Comparison of ENCODE assay signal across 14 mouse cellular contexts in genomic region chr7:125607384-125608182, GRCm38 (mm10). TPM values are rescaled to one million over a fixed set of nuclear protein-coding genes. Genes with fewer than 3 reads are reported as not detected.
DNase-seq lines count a peak whose midpoint lies in the region; ATAC-seq and TF ChIP-seq lines count a peak whose summit lies in the region.
"Had no signal": no experiment of that assay in that cellular context is flagged by ENCODE, and none has a peak within 500 bp of the region (broad histone marks: within the 10 kb centered on the region; RNA-seq: fewer than 3 reads in every experiment).

No protein-coding gene starts in this region.

- peaks cover 58% of the 10 kb centered on the region for H3K4me1 ChIP-seq in thymus, adult 2 months (replicated peaks; ENCODE audit: control insufficient read depth, insufficient read depth, low read length)
- peaks cover 14% of the 10 kb centered on the region for H3K4me1 ChIP-seq in liver, postnatal 0 days (ENCODE audit: insufficient read depth)
- no peaks in the 10 kb centered on the region for H3K4me1 ChIP-seq in intestine, postnatal 0 days (replicated peaks; ENCODE audit: control insufficient read depth, insufficient read depth, low read length)
- H3K4me1 ChIP-seq: embryonic facial prominence, embryonic 13.5 days; forebrain, embryonic 12.5 days had no signal

- TF ChIP-seq EP300 in liver, postnatal 0 days (IDR thresholded peaks at IDR 0.05; ENCODE audit: low read depth) = no peak

- H3K4me3 ChIP-seq in thymus, adult 2 months (ENCODE audit: control insufficient read depth, insufficient read depth, low read length) = peak overlapping the region; percentile 10
- no peak overlapping the region for H3K4me3 ChIP-seq in liver, postnatal 0 days (ENCODE audit: low read depth, low read length)
- H3K4me3 ChIP-seq in intestine, postnatal 0 days (ENCODE audit: low read depth, low read length) = no peak overlapping the region
- H3K4me3 ChIP-seq: embryonic facial prominence, embryonic 13.5 days; forebrain, embryonic 12.5 days; liver, embryonic 13.5 days had no signal

- H3K27me3 ChIP-seq in thymus, adult 2 months (ENCODE audit: control insufficient read depth, insufficient read depth, low read length) = no peaks in the 10 kb centered on the region
- H3K27me3 ChIP-seq in liver, postnatal 0 days (ENCODE audit: insufficient read depth, low read length) = peaks cover 4% of the 10 kb centered on the region; the same call in 1 of the 2 replicates
- no peaks in the 10 kb centered on the region for H3K27me3 ChIP-seq in intestine, postnatal 0 days (replicated peaks; ENCODE audit: control insufficient read depth, insufficient read depth, low read length)
- H3K27me3 ChIP-seq: embryonic facial prominence, embryonic 13.5 days; forebrain, embryonic 12.5 days; liver, embryonic 13.5 days had no signal

- no peak overlapping the region for H3K9ac ChIP-seq in liver, postnatal 0 days (replicated peaks)
- no peak overlapping the region for H3K9ac ChIP-seq in intestine, postnatal 0 days (ENCODE audit: low read depth, low read length)
- H3K9ac ChIP-seq: embryonic facial prominence, embryonic 13.5 days; forebrain, embryonic 12.5 days; liver, embryonic 13.5 days had no signal

- H3K36me3 ChIP-seq in thymus, adult 2 months (ENCODE audit: control insufficient read depth, insufficient read depth, low read length) = peaks cover 5% of the 10 kb centered on the region; the same call in 1 of the 2 replicates
- no peaks in the 10 kb centered on the region for H3K36me3 ChIP-seq in liver, postnatal 0 days (replicated peaks; ENCODE audit: insufficient read depth, low read length)
- no peaks in the 10 kb centered on the region for H3K36me3 ChIP-seq in intestine, postnatal 0 days (ENCODE audit: control insufficient read depth, insufficient read depth)
- H3K36me3 ChIP-seq: embryonic facial prominence, embryonic 13.5 days; forebrain, embryonic 12.5 days; liver, embryonic 13.5 days had no signal

- peak; percentile 74 to 79 for DNase-seq in B cell, adult 2 months
- peak; percentile 69 for DNase-seq in thymus, adult 2 months
- DNase-seq in liver, postnatal 0 days = no peak
- no peak for DNase-seq in layer of hippocampus, postnatal 10 days (ENCODE audit: low spot score in 2 of 2)
- DNase-seq: adrenal gland, postnatal 14 days; cerebellum, postnatal 36 days; kidney, adult 2 months; liver, embryonic 13.5 days; lung, postnatal 36 days had no signal

- no peak for TF ChIP-seq CTCF in thymus, adult 2 months (IDR thresholded peaks at IDR 0.05; ENCODE audit: borderline replicate concordance, control insufficient read depth, extremely low read depth, insufficient read depth, low read length, poor library complexity)
- TF ChIP-seq CTCF in liver, postnatal 0 days (IDR thresholded peaks at IDR 0.05; ENCODE audit: low read depth) = no peak
- no peak for TF ChIP-seq CTCF in intestine, postnatal 0 days (IDR thresholded peaks at IDR 0.05; ENCODE audit: low read depth)

- peak; percentile 72 for ATAC-seq in CD4-positive, CD25-positive, alpha-beta regulatory T cell, adult 4 months
- ATAC-seq in granulocyte monocyte progenitor cell, adult 5-6 weeks (replicated peaks; ENCODE audit: poor library complexity, severe bottlenecking) = peak; percentile 44; the same call in 1 of the 2 replicates
- no peak for ATAC-seq in liver, postnatal 0 days
- ATAC-seq in intestine, postnatal 0 days = no peak

- TF ChIP-seq POLR2A in thymus, adult 2 months (IDR thresholded peaks at IDR 0.05; ENCODE audit: control insufficient read depth, extremely low read depth, insufficient read depth, low read length, poor library complexity) = peak; percentile 36; the same call in 1 of the 2 replicates

- no peaks in the 10 kb centered on the region for H3K9me3 ChIP-seq in liver, postnatal 0 days (ENCODE audit: low read length)
- H3K9me3 ChIP-seq in intestine, postnatal 0 days (ENCODE audit: control insufficient read depth) = no peaks in the 10 kb centered on the region
- H3K9me3 ChIP-seq: forebrain, embryonic 12.5 days; liver, embryonic 13.5 days had no signal

- no peak overlapping the region for H3K4me2 ChIP-seq in liver, postnatal 0 days (ENCODE audit: low read depth, low read length)
- no peak overlapping the region for H3K4me2 ChIP-seq in intestine, postnatal 0 days (replicated peaks; ENCODE audit: low read depth)
- H3K4me2 ChIP-seq: embryonic facial prominence, embryonic 13.5 days; forebrain, embryonic 12.5 days; liver, embryonic 13.5 days had no signal

- WGBS in thymus, adult 2 months = 11% methylated on average over 6 of the region's 6 CpGs
- WGBS in liver, postnatal 0 days (ENCODE audit: insufficient replicate concordance) = 32% methylated on average over 6 of the region's 6 CpGs
- WGBS in intestine, postnatal 0 days = 61% methylated on average over 6 of the region's 6 CpGs

- H3K27ac ChIP-seq in thymus, adult 2 months (ENCODE audit: control insufficient read depth, insufficient read depth, low read length) = peak overlapping the region; percentile 96
- no peak overlapping the region for H3K27ac ChIP-seq in liver, postnatal 0 days (ENCODE audit: low read depth)
- H3K27ac ChIP-seq in intestine, postnatal 0 days (ENCODE audit: low read depth, low read length) = no peak overlapping the region
- H3K27ac ChIP-seq: embryonic facial prominence, embryonic 13.5 days; forebrain, embryonic 12.5 days; liver, embryonic 13.5 days had no signal

RNA-seq across cellular contexts. Expression of gene Il21r, which starts 4.4 kb away (rescaled TPM):
- 100 to 1,000 TPM in 1 of 2 experiments, 10 to 100 TPM in 1; 99.5 to 157 TPM for polyA plus RNA-seq in CD4-positive, CD25-positive, alpha-beta regulatory T cell, adult 4 months (2017; shearing (Covaris generic))
- 1.8 and 8.8 TPM in 2 replicates for total RNA-seq in granulocyte monocyte progenitor cell, adult 5-6 weeks (2014; fragmentation: Nextera tagmentation)
- 7.5 and 8.2 TPM in 2 replicates for total RNA-seq in granulocyte monocyte progenitor cell, adult 5-6 weeks (2017)
- 177 and 188 TPM in 2 replicates for polyA plus RNA-seq in thymus, adult 2 months (2012; rRNA removed)
- polyA plus RNA-seq in liver, postnatal 0 days (2015; fragmentation: Nextera tagmentation; extraction: Ambion mirVana) = 0.70 TPM in 2 replicates
- polyA plus RNA-seq in intestine, postnatal 0 days (2015; fragmentation: Nextera tagmentation; extraction: Ambion mirVana) = 0.08 and 0.09 TPM in 2 replicates
- 1 to 10 TPM in 1 of 2 experiments, under 1 TPM in 1; 0.60 to 1.1 TPM for total RNA-seq in layer of hippocampus, postnatal 10 days (2021)

RNA-seq across cellular contexts. Expression of gene Il4ra, which starts 55.7 kb away (rescaled TPM):
- polyA plus RNA-seq in CD4-positive, CD25-positive, alpha-beta regulatory T cell, adult 4 months (2017; shearing (Covaris generic)) = 100 to 1,000 TPM; 102 to 165 TPM
- total RNA-seq in granulocyte monocyte progenitor cell, adult 5-6 weeks (2014; fragmentation: Nextera tagmentation) = 13.4 and 13.6 TPM in 2 replicates
- 17.2 and 22.6 TPM in 2 replicates for total RNA-seq in granulocyte monocyte progenitor cell, adult 5-6 weeks (2017)
- polyA plus RNA-seq in thymus, adult 2 months (2012; rRNA removed) = 141 and 189 TPM in 2 replicates
- 8.7 and 9.5 TPM in 2 replicates for polyA plus RNA-seq in liver, postnatal 0 days (2015; fragmentation: Nextera tagmentation; extraction: Ambion mirVana)
- polyA plus RNA-seq in intestine, postnatal 0 days (2015; fragmentation: Nextera tagmentation; extraction: Ambion mirVana) = 32.3 and 35.0 TPM in 2 replicates
- total RNA-seq in layer of hippocampus, postnatal 10 days (2021) = 1 to 10 TPM; 4.0 to 8.3 TPM

Comparison
In these comparisons a context has a peak if more than half of its experiments do, and no peak if none do; other contexts are left out.
1. DNase-seq: peak in B cell, adult 2 months (2 of 2) and thymus, adult 2 months (single experiment); none in liver, postnatal 0 days (single experiment) and layer of hippocampus, postnatal 10 days (0 of 2).
2. ATAC-seq: peak in CD4-positive, CD25-positive, alpha-beta regulatory T cell, adult 4 months (single experiment) and granulocyte monocyte progenitor cell, adult 5-6 weeks (single experiment); none in liver, postnatal 0 days (single experiment) and intestine, postnatal 0 days (single experiment).
3. RNA of gene Il21r, which starts 4.4 kb away (polyA plus RNA-seq): 177 to 188 TPM in thymus, adult 2 months and 99.5 to 157 TPM in CD4-positive, CD25-positive, alpha-beta regulatory T cell, adult 4 months; 0.70 TPM in liver, postnatal 0 days and 0.08 to 0.09 TPM in intestine, postnatal 0 days; every median in the first group is over 10 times any median in the second.